Mouse (Mus musculus) liver, embryonic 11.5 days (tissue): ENCODE data around the gene Tepp. TPM values are rescaled to one million over a fixed set of nuclear protein-coding genes. Genes with fewer than 3 reads are reported as not detected.

Experiments
- ATAC-seq: fragments of 200-750 bp; cut with Nextera tagmentation; replicated peaks from 2 replicates; pipeline ENCODE4 v1.8.0; 2017; ENCODE audit warnings: moderate number of reproducible peaks, mild to moderate bottlenecking, moderate TSS enrichment, moderate library complexity; ENCODE audit not compliant: low FRiP score
- DNase-seq: peaks from one replicate; pipeline ENCODE4 v3.0.0-alpha.2; 2017; ENCODE audit warnings: low spot score
- H3K27ac ChIP-seq: fragments of 300-500 bp; sonication (generic); 2 replicates; pipeline ENCODE4 v1.5.1; 2014; ENCODE audit warnings: mild to moderate bottlenecking, low read depth, low read length, control low read depth
- H3K27me3 ChIP-seq: fragments of 300-500 bp; sonication (generic); replicated peaks from 2 replicates; pipeline ENCODE4 v1.6.1; 2014; ENCODE audit warnings: low read length, mixed read lengths; ENCODE audit not compliant: control insufficient read depth, insufficient read depth
- H3K36me3 ChIP-seq: fragments of 300-500 bp; sonication (generic); 2 replicates; pipeline ENCODE4 v1.6.1; 2014; ENCODE audit warnings: mild to moderate bottlenecking, low read length, moderate library complexity, mixed read lengths; ENCODE audit not compliant: control insufficient read depth, insufficient read depth
- H3K4me1 ChIP-seq: fragments of 300-500 bp; sonication (generic); replicated peaks from 2 replicates; pipeline ENCODE4 v1.6.1; 2014; ENCODE audit warnings: low read length, mixed read lengths; ENCODE audit not compliant: control insufficient read depth, insufficient read depth
- H3K4me2 ChIP-seq: fragments of 300-500 bp; sonication (generic); 2 replicates; pipeline ENCODE4 v1.6.1; 2014; ENCODE audit warnings: mild to moderate bottlenecking, control low read depth, moderate library complexity
- H3K4me3 ChIP-seq: fragments of 300-500 bp; sonication (generic); 2 replicates; pipeline ENCODE4 v1.5.1; 2014; ENCODE audit warnings: low read depth, low read length, control low read depth
- H3K9ac ChIP-seq: fragments of 300-500 bp; sonication (generic); 2 replicates; pipeline ENCODE4 v1.6.1; 2014; ENCODE audit warnings: low read depth, low read length, control low read depth
- H3K9me3 ChIP-seq: fragments of 300-500 bp; sonication (generic); 2 replicates; pipeline ENCODE4 v1.6.1; 2016; ENCODE audit warnings: low read length, inconsistent platforms, mixed read lengths; ENCODE audit not compliant: control insufficient read depth
- WGBS: fragments of 180-500 bp; shearing (Covaris S2); extraction: QIAGEN DNeasy Blood & Tissue Kit; methylation state at CpG from one replicate; pipeline ENCODE4 v1.1.7; 2014; 5-methylcytosine and 5-hydroxymethylcytosine counted together
- polyA plus RNA-seq: library from polyadenylated mRNA; unstranded; fragments of >200 nt; fragmentation: Nextera tagmentation; extraction: Ambion mirVana; gene quantifications from 2 replicates; pipeline ENCODE4 v1.2.1, GENCODE M21; 2014

Gene Tepp
- not detected in 2 replicates for polyA plus RNA-seq

DNA sequence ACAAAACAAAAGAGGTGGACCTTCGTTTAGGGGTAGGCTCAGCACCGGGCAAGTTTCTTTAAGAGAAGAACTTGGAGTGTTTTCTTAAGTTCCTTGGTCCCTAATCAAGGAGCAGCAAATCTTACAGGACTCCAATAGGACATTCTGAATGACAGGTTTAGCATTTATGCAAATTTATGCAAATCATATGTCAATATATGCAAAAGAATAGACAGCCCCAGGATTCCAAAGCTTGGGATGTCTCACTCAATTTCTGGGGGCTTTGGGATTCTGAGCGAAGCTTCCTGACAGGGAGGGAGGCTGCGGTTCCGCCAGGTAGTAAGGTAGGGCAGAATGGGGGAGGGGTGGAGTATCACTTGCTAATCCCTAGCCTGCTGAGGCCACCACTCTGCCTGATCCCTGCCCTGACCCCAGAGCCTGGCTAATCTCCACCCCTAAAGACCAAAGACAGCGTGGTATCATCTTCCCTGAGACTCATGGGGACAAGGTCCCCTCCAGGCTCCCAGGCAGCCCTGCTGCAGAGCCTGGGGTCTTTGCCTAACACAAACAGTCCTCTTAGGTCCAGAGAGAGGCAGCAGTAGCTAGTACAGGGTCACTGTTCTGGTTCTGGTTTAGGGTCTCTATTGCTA, at the start of gene Tepp:
Gene Tepp, plus strand, starts transcription at position 225 of the 629 bp plus-strand sequence.
- H3K9me3 ChIP-seq = no peaks in the 10 kb centered on the region
- WGBS = 32% methylated on average over 6 of the region's 6 CpGs
- no peak within 1 kb of the TSS for H3K4me3 ChIP-seq
- no peaks in the 10 kb centered on the region for H3K27me3 ChIP-seq
- no peak within 1 kb of the TSS for H3K9ac ChIP-seq
- no peak within 1 kb of the TSS for H3K27ac ChIP-seq
- ATAC-seq (no peak), DNase-seq (no peak)
- no peaks in the 10 kb centered on the region for H3K4me1 ChIP-seq
- no peak within 1 kb of the TSS for H3K4me2 ChIP-seq
- no peaks in the 10 kb centered on the region for H3K36me3 ChIP-seq

GRCm38 (mm10) chr8:95262181-95262580, 48.2 kb upstream of the Tepp start:
- no peak overlapping the region for H3K4me2 ChIP-seq
- no peak overlapping the region for H3K9ac ChIP-seq
- no peak for ATAC-seq
- H3K4me3 ChIP-seq = no peak overlapping the region
- WGBS = 64% methylated on average over 2 of the region's 2 CpGs
- no peaks in the 10 kb centered on the region for H3K4me1 ChIP-seq
- no peaks in the 10 kb centered on the region for H3K9me3 ChIP-seq
- no peaks in the 10 kb centered on the region for H3K27me3 ChIP-seq
- no peak for DNase-seq
- H3K27ac ChIP-seq = no peak overlapping the region
- H3K36me3 ChIP-seq = no peaks in the 10 kb centered on the region

GRCm38 (mm10) chr8:95270501-95270900, 39.9 kb upstream of the Tepp start:
- DNase-seq (no peak), ATAC-seq (no peak)
- Histone ChIP-seq H3K27ac (no peak overlapping the region), H3K36me3 (no peaks in the 10 kb centered on the region), H3K27me3 (no peaks in the 10 kb centered on the region), H3K9ac (no peak overlapping the region), H3K4me2 (no peak overlapping the region), H3K4me3 (no peak overlapping the region), H3K9me3 (no peaks in the 10 kb centered on the region; the same call in 1 of the 2 replicates), H3K4me1 (no peaks in the 10 kb centered on the region)
- 71% methylated on average over 12 of the region's 12 CpGs for WGBS

GRCm38 (mm10) chr8:95271841-95272240, 38.5 kb upstream of the Tepp start:
- WGBS = 29% methylated on average over 4 of the region's 4 CpGs
- DNase-seq (no peak), ATAC-seq (no peak)
- Histone ChIP-seq H3K36me3 (no peaks in the 10 kb centered on the region), H3K9me3 (no peaks in the 10 kb centered on the region; the same call in 1 of the 2 replicates), H3K27me3 (no peaks in the 10 kb centered on the region), H3K9ac (no peak overlapping the region), H3K4me1 (no peaks in the 10 kb centered on the region), H3K27ac (no peak overlapping the region), H3K4me2 (no peak overlapping the region), H3K4me3 (no peak overlapping the region)

DNA sequence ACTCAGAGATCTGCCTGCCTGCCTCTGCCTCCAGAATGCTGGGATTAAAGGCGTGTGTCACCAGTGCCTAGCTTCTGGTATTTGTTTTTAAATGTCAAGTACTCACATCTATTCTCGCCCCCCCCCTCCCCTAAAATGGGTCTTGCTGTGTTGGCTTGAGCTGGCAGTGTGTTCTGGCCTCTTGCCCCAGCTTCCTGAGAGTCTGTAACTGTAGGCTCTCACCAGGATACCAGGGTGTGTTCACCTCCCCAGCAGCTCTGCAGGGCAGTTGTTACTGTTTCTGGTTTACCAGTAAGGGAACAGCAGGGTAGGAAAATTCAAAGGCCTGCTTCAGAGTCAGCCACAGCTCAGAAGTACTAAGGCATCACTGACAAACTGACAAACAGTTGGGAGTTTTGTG, 37.5 kb upstream of the Tepp start:
- 53% methylated on average over 2 of the region's 2 CpGs for WGBS
- no peak for DNase-seq

GRCm38 (mm10) chr8:95281493-95281892, 28.9 kb upstream of the Tepp start:
- Histone ChIP-seq H3K27ac (no peak overlapping the region), H3K27me3 (no peaks in the 10 kb centered on the region), H3K4me2 (no peak overlapping the region), H3K9ac (no peak overlapping the region), H3K4me3 (no peak overlapping the region), H3K36me3 (no peaks in the 10 kb centered on the region), H3K4me1 (no peaks in the 10 kb centered on the region), H3K9me3 (no peaks in the 10 kb centered on the region)
- DNase-seq = no peak
- WGBS = 62% methylated on average over 5 of the region's 5 CpGs
- ATAC-seq = no peak

More for the DNA sequence above, 37.5 kb upstream of the Tepp start:
- Histone ChIP-seq H3K27ac (no peak overlapping the region), H3K4me2 (no peak overlapping the region), H3K27me3 (no peaks in the 10 kb centered on the region), H3K4me1 (no peaks in the 10 kb centered on the region), H3K36me3 (no peaks in the 10 kb centered on the region), H3K9ac (no peak overlapping the region), H3K9me3 (no peaks in the 10 kb centered on the region; the same call in 1 of the 2 replicates), H3K4me3 (no peak overlapping the region)
- no peak for ATAC-seq

- ATAC-seq (no peak), DNase-seq (no peak)
- WGBS = 56% methylated on average over 6 of the region's 6 CpGs
- Histone ChIP-seq H3K4me2 (no peak overlapping the region), H3K27ac (no peak overlapping the region), H3K36me3 (no peaks in the 10 kb centered on the region), H3K4me3 (no peak overlapping the region), H3K9me3 (no peaks in the 10 kb centered on the region), H3K9ac (no peak overlapping the region), H3K27me3 (no peaks in the 10 kb centered on the region), H3K4me1 (no peaks in the 10 kb centered on the region)
These were observed 21.2 kb upstream of the Tepp start for GRCm38 (mm10) chr8:95289066-95289650.

DNA sequence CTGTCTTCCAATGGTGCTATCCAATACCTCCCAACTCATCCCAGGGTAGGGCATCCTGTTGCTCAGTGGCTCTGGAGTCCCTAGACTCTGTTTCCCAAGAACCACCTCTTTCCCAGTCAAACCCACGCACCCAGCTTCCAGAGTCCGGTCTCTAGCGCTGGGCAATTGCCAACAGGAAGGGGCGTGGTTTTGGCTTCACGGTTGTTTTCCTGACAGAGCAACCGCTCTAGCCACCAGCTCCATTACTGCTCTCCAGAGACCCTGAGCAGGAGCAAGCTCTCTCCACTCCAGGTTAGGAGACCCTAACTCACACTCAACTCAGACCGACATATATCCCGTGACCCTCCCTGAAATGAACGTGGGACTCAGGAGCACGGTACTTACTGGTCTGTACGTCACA, 17.2 kb upstream of the Tepp start:
- ATAC-seq = no peak

GRCm38 (mm10) chr8:95293891-95294290, 16.5 kb upstream of the Tepp start:
- no peaks in the 10 kb centered on the region for H3K4me1 ChIP-seq
- H3K9ac ChIP-seq = no peak overlapping the region
- no peaks in the 10 kb centered on the region for H3K36me3 ChIP-seq
- no peaks in the 10 kb centered on the region for H3K9me3 ChIP-seq
- no peaks in the 10 kb centered on the region for H3K27me3 ChIP-seq
- no peak overlapping the region for H3K4me2 ChIP-seq
- WGBS = 73% methylated on average over 7 of the region's 7 CpGs
- DNase-seq = no peak
- no peak overlapping the region for H3K4me3 ChIP-seq
- no peak overlapping the region for H3K27ac ChIP-seq
- ATAC-seq = no peak

More for the DNA sequence above, 17.2 kb upstream of the Tepp start:
- Histone ChIP-seq H3K9ac (no peak overlapping the region), H3K27ac (no peak overlapping the region), H3K4me1 (no peaks in the 10 kb centered on the region), H3K9me3 (no peaks in the 10 kb centered on the region), H3K4me3 (no peak overlapping the region), H3K4me2 (no peak overlapping the region), H3K36me3 (no peaks in the 10 kb centered on the region), H3K27me3 (no peaks in the 10 kb centered on the region)
- WGBS = 64% methylated on average over 11 of the region's 11 CpGs
- DNase-seq = no peak
